Mouse (Mus musculus) liver, embryonic 12.5 days (tissue): ENCODE data around the gene Umad1. TPM values are rescaled to one million over a fixed set of nuclear protein-coding genes. Genes with fewer than 3 reads are reported as not detected.
A peak's percentile ranks its signal among the peaks of the same experiment; 100 is the strongest.

ENCODE experiments used
- ATAC-seq: fragments of 200-750 bp; cut with Nextera tagmentation; 2 replicates; pipeline ENCODE4 v1.8.0; 2017; ENCODE audit warnings: moderate number of reproducible peaks, mild to moderate bottlenecking, moderate library complexity
- H3K27ac ChIP-seq: fragments of 300-500 bp; sonication (generic); 2 replicates; pipeline ENCODE4 v1.5.1; 2016; ENCODE audit warnings: mild to moderate bottlenecking
- H3K27me3 ChIP-seq: fragments of 300-500 bp; sonication (generic); replicated peaks from 2 replicates; pipeline ENCODE4 v1.6.1; 2016; ENCODE audit warnings: mild to moderate bottlenecking, moderate library complexity
- H3K36me3 ChIP-seq: fragments of 300-500 bp; sonication (generic); 2 replicates; pipeline ENCODE4 v1.6.1; 2016; ENCODE audit warnings: mild to moderate bottlenecking, moderate library complexity
- H3K4me1 ChIP-seq: fragments of 300-500 bp; sonication (generic); 2 replicates; pipeline ENCODE4 v1.6.1; 2016
- H3K4me2 ChIP-seq: fragments of 300-500 bp; sonication (generic); 2 replicates; pipeline ENCODE4 v1.6.1; 2016; ENCODE audit warnings: mild to moderate bottlenecking, moderate library complexity
- H3K4me3 ChIP-seq: fragments of 300-500 bp; sonication (generic); 2 replicates; pipeline ENCODE4 v1.5.1; 2016; ENCODE audit warnings: mild to moderate bottlenecking, moderate library complexity
- H3K9ac ChIP-seq: fragments of 300-500 bp; sonication (generic); 2 replicates; pipeline ENCODE4 v1.6.1; 2016; ENCODE audit warnings: mild to moderate bottlenecking, moderate library complexity
- H3K9me3 ChIP-seq: fragments of 300-500 bp; sonication (generic); replicated peaks from 2 replicates; pipeline ENCODE4 v1.6.1; 2016; ENCODE audit warnings: mild to moderate bottlenecking, moderate library complexity
- WGBS: fragments of 180-500 bp; shearing (Covaris S2); methylation state at CpG from one replicate; pipeline ENCODE4 v1.1.7; 2016; ENCODE audit not compliant: insufficient replicate concordance; 5-methylcytosine and 5-hydroxymethylcytosine counted together
- polyA plus RNA-seq: library from polyadenylated mRNA; unstranded; fragments of >200 nt; fragmentation: Nextera tagmentation; extraction: Ambion mirVana; gene quantifications from 2 replicates; pipeline ENCODE4 v1.2.1, GENCODE M21; 2016

Umad1 gene
- polyA plus RNA-seq, 1 experiment from 2014 or later: 17.4 TPM

DNA sequence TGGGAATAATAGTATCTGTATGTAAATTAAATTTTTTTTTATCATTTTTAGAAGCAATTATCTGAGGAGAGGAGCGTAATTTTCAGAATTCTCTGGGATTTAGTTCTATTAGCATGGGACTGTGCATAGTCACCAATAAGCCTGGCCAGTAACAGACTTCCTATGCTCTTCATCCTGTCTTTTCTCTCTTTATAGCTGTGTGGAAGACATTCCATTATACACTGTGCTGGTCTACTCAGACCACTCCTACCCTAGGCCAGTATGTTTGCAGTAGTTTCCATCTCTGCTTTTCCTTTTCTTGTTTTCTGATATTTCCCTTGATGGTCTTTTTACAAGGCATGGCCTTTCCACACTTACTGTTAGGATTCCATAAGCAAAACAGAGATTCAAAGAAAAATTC is 74.3 kb downstream of the Umad1 start:
- ATAC-seq: no peak
- no peaks in the 10 kb centered on the region for H3K27me3 ChIP-seq
- H3K4me2 ChIP-seq: no peak overlapping the region
- WGBS: 86% methylated on average over 1 of the region's 1 CpGs
- H3K9ac ChIP-seq: no peak overlapping the region
- no peaks in the 10 kb centered on the region for H3K36me3 ChIP-seq
- no peaks in the 10 kb centered on the region for H3K4me1 ChIP-seq
- H3K9me3 ChIP-seq: no peaks in the 10 kb centered on the region
- no peak overlapping the region for H3K4me3 ChIP-seq
- no peak overlapping the region for H3K27ac ChIP-seq

DNA sequence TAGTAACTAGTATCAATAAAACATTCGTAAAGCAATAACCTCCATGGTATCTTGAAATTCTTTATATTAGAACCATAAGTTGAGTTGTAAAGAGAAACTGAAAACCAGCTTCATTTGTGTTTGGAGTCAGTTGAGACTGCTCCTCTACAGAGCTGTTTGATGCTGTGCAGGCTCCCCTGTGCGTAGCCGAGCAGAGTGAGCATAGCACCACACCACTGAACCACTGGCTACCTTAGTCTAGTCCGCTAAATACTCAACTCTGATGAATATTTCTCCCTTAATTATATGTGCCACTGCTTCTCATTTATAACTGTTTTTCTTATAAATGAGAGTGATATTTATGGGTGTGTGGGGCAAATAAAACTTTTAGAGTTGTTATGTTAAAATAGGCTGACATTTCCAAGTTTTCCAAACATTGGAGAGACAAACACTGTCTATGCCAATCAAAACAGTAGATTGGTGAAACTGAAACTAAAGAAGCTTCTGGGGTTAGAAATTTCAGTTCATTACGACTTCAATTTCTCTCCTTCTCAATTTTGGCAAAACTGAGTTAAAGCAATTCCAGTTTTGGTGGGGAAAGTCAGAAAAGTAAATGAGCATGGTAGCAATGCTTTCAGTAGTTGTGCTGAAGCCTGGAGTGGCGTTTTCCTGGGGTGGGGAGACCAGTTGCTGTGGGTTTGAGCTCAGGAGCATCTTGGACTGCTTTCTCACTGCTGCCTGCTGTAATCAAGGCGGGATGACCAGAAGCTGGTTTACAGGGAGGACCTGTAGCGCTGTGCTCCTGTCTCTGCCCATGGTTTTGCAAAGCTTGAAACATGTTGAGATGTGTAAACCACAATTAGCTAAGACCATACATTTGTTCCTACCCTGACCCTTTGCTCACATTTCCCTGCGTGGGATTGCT is 77.7 kb downstream of the Umad1 start:
- no peak for ATAC-seq
- no peaks in the 10 kb centered on the region for H3K27me3 ChIP-seq
- H3K9ac ChIP-seq: no peak overlapping the region
- H3K4me3 ChIP-seq: no peak overlapping the region
- no peaks in the 10 kb centered on the region for H3K9me3 ChIP-seq
- H3K27ac ChIP-seq: no peak overlapping the region
- H3K36me3 ChIP-seq: no peaks in the 10 kb centered on the region
- H3K4me1 ChIP-seq: no peaks in the 10 kb centered on the region
- WGBS: 69% methylated on average over 9 of the region's 9 CpGs
- H3K4me2 ChIP-seq: no peak overlapping the region

DNA sequence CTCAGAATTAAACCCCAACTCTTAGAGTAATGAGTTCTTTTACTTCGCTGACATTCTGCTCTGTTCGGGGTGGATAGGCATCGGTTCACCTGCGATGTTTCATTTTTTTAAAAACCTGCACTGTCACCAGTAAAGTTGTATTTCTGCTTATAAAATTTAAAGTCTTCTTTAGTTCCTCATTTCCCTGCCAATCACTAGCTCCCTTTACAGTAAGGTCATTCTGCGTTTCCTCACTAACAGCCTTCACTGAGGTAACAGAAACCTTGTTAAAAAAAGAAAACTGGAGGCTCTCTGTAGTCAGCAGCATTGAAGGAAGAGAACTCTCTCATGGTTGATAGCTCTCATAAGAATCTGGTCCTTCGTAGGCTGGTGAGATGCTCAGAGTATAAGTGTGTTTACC is 80.4 kb downstream of the Umad1 start:
- no peak overlapping the region for H3K9ac ChIP-seq
- 80% methylated on average over 6 of the region's 6 CpGs for WGBS
- no peak overlapping the region for H3K27ac ChIP-seq
- H3K4me3 ChIP-seq: no peak overlapping the region
- no peak overlapping the region for H3K4me2 ChIP-seq
- H3K9me3 ChIP-seq: no peaks in the 10 kb centered on the region
- ATAC-seq: no peak
- H3K36me3 ChIP-seq: no peaks in the 10 kb centered on the region
- H3K4me1 ChIP-seq: peaks cover 16% of the 10 kb centered on the region
- no peaks in the 10 kb centered on the region for H3K27me3 ChIP-seq

DNA sequence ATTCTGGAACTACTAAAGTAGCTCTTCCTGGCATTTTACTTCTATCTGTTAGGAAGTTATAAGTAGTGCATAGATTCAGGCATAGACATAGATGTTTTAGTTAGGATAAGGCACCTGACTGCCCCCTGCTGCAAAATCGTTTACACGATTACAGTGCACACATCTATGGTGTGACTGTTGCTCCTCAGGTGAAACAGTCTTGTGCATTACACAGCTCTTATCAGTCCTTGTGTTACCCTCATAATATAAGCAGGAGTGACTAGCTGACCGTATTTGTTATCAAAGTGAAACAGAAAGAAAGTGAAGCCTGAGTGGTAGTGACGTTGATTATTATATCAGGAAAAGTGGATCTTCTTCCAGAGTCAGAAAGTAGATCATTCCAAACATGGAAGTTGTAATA is 84.2 kb downstream of the Umad1 start:
- H3K36me3 ChIP-seq: no peaks in the 10 kb centered on the region
- 42% methylated on average over 4 of the region's 4 CpGs for WGBS
- peak overlapping the region; percentile 22; the same call in 1 of the 2 replicates for H3K9ac ChIP-seq
- H3K4me3 ChIP-seq: 0 out of 2 replicates have a peak overlapping the region, but pooled peaks have one; percentile 16
- no peaks in the 10 kb centered on the region for H3K27me3 ChIP-seq
- H3K27ac ChIP-seq: peak overlapping the region; percentile 62
- no peaks in the 10 kb centered on the region for H3K9me3 ChIP-seq
- ATAC-seq: peak; percentile 72
- H3K4me1 ChIP-seq: peaks cover 40% of the 10 kb centered on the region
- peak overlapping the region; percentile 53 for H3K4me2 ChIP-seq

DNA sequence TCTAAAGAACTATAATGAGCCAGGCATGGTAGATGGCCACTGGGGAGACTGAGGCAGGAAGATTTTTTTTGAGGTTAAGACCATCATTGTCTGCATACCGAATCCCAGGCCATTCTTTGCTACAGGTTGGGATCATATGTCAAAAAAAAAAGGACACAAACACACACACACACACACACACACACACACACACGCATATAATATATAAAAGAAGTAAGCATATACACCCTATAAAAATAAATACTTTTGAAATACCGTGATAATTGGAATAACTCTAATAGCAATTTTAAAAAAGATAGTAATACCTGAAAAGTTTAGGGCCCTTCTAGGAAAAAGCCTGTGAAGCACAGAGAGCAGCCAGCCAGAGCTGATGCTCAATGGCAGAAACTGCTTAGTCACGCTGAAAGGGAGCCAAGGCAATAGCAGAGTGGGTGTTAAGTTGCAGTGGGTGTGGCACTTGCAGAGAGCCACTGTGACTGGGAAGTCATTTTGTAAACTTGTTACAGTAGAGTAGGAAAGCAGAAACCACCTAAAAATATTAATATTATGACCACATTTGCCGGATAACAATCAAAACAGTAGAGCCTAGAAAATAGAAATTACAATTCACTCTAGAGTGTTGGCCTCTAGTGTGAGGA is 86.2 kb downstream of the Umad1 start:
- peak; percentile 96 for ATAC-seq
- 43% methylated on average over 5 of the region's 5 CpGs for WGBS
- no peaks in the 10 kb centered on the region for H3K36me3 ChIP-seq
- no peaks in the 10 kb centered on the region for H3K9me3 ChIP-seq
- peaks cover 55% of the 10 kb centered on the region for H3K4me1 ChIP-seq
- peak overlapping the region; percentile 37 for H3K4me2 ChIP-seq
- H3K27ac ChIP-seq: peak overlapping the region; percentile 80
- H3K4me3 ChIP-seq: no peak overlapping the region
- H3K27me3 ChIP-seq: no peaks in the 10 kb centered on the region
- H3K9ac ChIP-seq: peak overlapping the region; percentile 35; the same call in 1 of the 2 replicates

DNA sequence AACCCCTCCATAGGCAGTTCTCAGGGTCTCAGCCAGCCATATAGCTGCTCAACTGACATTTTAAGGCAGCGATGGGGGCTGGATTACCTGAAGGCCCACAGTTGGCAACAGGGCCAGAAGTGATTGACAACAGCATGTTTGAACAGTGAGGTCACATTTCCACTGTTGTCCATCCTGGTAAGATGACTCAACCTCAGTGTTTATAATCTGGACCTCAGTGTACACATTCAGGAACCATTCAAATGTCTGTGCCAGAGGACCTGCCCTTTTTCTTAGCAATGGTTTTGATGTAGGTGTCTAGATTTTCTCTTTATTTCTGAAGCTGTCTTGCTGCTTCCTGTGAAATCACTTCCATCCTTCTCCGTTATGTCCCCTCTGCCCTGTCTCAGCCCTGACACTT is 88.1 kb downstream of the Umad1 start:
- H3K4me1 ChIP-seq: peaks cover 58% of the 10 kb centered on the region
- 0 out of 2 replicates have a peak overlapping the region, but pooled peaks have one; percentile 56 for H3K27ac ChIP-seq
- no peak overlapping the region for H3K4me3 ChIP-seq
- no peaks in the 10 kb centered on the region for H3K36me3 ChIP-seq
- no peaks in the 10 kb centered on the region for H3K9me3 ChIP-seq
- WGBS: 78% methylated on average over 2 of the region's 2 CpGs
- no peak for ATAC-seq
- no peak overlapping the region for H3K4me2 ChIP-seq
- no peaks in the 10 kb centered on the region for H3K27me3 ChIP-seq
- no peak overlapping the region for H3K9ac ChIP-seq

DNA sequence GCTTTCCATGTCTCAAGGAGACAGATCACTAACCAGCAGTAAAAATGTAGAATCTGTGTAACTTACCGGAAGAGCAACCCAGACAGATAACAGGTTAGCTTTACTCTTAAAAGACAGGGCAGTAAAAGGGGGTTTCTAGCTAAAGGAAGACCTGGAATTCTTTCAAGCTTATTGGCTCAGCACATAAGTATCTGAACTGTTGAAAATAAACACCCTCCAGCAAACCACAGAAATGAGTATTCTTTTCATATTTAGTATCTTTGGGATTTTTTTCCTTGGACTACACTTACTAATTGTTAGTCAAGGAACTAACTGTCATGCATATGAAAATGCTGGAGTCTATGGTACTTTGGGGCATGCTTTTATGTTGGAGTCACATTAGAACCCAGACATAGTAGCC is 89.3 kb downstream of the Umad1 start:
- no peak for ATAC-seq
- 79% methylated on average over 1 of the region's 1 CpGs for WGBS

DNA sequence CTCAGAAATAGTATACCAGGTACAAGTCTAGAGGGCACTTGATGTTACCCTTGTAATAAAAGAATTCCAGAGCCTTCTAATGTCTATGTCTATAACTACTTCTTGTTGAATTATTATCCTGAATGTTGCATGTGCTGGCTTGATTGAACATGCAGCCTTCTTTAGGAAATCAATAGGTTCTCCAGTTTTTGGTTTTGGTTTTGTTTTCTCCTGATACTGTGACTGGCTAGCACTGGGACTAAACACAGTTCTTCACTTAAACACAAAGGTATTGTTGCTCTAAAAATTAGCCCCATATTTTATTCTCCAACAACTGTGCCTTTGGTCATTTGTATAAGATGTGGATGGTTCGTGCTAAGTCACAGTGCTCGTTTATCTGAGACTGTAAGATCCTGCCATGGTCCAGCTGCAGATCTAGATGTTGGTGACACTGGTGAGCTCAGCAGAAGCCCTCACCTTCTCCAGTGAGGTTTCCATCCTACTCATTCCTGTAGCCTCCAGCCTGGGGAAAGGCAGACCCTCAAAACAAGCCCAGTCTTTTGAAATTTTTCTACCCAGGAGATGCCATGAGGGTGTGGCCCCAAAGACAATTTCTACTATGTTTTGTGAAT is 90.1 kb downstream of the Umad1 start:
- peak overlapping the region; percentile 41 for H3K4me2 ChIP-seq
- no peak overlapping the region for H3K9ac ChIP-seq
- peak overlapping the region; percentile 59 for H3K27ac ChIP-seq

More for the DNA sequence above, 89.3 kb downstream of the Umad1 start:
- H3K27me3 ChIP-seq: no peaks in the 10 kb centered on the region
- no peaks in the 10 kb centered on the region for H3K36me3 ChIP-seq
- H3K4me3 ChIP-seq: no peak overlapping the region
- no peak overlapping the region for H3K4me2 ChIP-seq
- no peak overlapping the region for H3K9ac ChIP-seq
- H3K4me1 ChIP-seq: peaks cover 52% of the 10 kb centered on the region
- H3K9me3 ChIP-seq: no peaks in the 10 kb centered on the region
- H3K27ac ChIP-seq: no peak overlapping the region

DNA sequence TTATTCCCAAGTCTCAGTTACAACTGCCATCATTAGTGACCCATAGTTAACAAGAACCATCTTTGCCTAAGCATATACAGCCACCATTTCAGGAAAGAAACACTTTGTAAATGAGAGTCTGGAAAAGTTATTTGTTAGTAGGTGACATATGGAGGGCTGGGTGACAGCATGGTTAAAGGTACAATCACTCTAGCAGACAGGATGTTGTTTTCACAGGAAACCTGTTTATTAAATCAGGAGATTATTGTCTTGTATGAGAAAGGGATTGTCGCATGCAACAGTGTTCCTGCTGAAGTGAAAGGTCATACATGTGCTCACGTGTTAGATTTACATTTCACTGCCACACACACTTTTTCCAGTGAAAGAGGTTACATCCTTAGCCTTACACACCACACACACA is 92.4 kb downstream of the Umad1 start:
- no peak overlapping the region for H3K4me3 ChIP-seq
- ATAC-seq: no peak
- peaks cover 29% of the 10 kb centered on the region for H3K4me1 ChIP-seq
- no peaks in the 10 kb centered on the region for H3K27me3 ChIP-seq
- H3K4me2 ChIP-seq: no peak overlapping the region
- H3K9ac ChIP-seq: no peak overlapping the region
- 89% methylated on average over 2 of the region's 2 CpGs for WGBS
- H3K36me3 ChIP-seq: no peaks in the 10 kb centered on the region
- H3K9me3 ChIP-seq: no peaks in the 10 kb centered on the region
- no peak overlapping the region for H3K27ac ChIP-seq

More for the DNA sequence above, 90.1 kb downstream of the Umad1 start:
- Histone ChIP-seq H3K4me3 (no peak overlapping the region), H3K9me3 (no peaks in the 10 kb centered on the region), H3K4me1 (peaks cover 44% of the 10 kb centered on the region), H3K36me3 (no peaks in the 10 kb centered on the region), H3K27me3 (no peaks in the 10 kb centered on the region)
- WGBS: 42% methylated on average over 2 of the region's 2 CpGs
- peak; percentile 81 for ATAC-seq

DNA sequence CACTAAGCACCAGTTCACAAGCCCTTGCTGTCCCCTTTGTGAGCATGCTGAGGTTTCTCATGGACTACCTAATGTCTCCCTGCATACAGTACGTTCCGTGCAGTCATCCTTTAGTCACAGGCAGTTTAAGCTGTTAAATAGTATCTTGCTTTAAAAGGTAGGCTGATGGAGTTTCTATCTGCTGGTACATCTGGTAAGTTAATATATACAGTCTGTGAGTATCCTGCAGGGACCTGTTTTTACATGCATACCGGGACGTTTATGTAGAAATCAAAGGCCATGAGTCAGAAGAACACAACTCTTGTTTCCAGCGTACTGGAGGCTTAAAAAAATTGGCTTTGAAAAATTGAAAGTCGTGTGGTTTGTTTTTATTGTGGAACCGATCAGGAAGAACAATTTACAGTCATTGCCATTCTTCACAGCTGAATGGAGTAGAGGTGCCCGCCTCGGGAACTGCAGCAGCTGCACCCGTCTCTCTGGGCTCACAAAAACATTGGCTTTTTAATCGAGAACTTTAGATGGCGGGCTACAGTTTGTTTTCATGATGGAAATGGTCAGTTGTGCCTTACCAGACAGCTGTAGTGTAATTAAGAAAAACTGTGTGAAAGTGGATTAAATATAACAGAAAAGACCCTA is 93.6 kb downstream of the Umad1 start:
- Histone ChIP-seq H3K27me3 (no peaks in the 10 kb centered on the region), H3K4me2 (no peak overlapping the region), H3K4me3 (no peak overlapping the region), H3K4me1 (peaks cover 19% of the 10 kb centered on the region), H3K9ac (no peak overlapping the region), H3K36me3 (no peaks in the 10 kb centered on the region), H3K9me3 (no peaks in the 10 kb centered on the region), H3K27ac (no peak overlapping the region)
- no peak for ATAC-seq
- WGBS: 80% methylated on average over 12 of the region's 12 CpGs

DNA sequence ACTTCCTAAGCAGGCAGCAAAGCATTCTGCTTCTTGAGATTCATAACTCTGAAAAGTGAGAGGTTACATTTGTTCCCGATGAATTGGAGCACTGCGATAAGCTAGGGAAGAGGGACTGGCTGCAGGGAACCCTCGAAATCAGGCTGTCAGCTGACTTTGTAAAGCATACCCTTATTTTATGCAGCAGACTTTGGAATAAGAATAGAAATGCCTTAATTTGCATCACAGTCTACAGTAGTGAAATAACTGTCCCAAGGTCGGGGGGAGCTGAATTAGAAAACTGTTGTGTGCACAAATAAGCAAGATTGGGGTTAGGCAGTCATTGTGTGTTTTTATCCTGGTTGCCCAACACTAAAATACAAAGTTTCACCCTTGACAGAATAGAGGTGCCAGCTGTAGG is 94.4 kb downstream of the Umad1 start:
- Histone ChIP-seq H3K36me3 (no peaks in the 10 kb centered on the region), H3K4me3 (no peak overlapping the region), H3K9ac (no peak overlapping the region), H3K4me1 (peaks cover 16% of the 10 kb centered on the region), H3K9me3 (no peaks in the 10 kb centered on the region), H3K27ac (no peak overlapping the region), H3K27me3 (no peaks in the 10 kb centered on the region), H3K4me2 (no peak overlapping the region)
- WGBS: 81% methylated on average over 4 of the region's 4 CpGs
- no peak for ATAC-seq
